In the genomic region with DNA sequence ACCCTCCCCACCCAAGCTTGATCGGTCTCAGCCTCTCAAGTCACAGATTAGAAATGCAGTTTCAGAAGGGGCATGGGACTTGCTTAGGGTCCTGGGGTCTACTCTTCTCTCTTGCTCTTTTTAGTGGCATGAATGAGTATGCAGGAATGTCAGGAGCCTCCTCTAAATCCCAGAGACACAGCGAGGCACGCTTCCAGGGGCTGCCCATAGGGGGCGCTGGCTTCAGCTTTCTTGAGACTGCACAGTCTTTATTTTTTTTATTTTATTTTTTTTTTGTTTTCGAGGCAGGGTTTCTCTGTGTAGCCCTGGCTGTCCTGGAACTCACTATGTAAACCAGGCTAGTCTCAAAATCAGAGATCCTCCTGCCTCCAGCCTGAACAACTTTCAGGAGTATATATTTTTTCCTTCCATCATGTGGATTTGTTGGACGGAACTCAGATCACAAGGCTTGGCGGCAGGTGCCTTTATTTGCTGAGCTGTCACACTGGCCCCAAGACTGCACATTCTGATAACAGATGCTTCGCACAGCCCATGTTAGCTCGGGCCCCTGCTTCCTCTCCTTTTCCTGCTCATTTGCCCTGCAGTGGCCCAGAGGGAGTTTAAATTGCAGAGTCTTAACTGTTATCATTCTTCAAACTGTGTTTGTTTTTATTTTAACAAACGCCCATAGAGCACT, we compare ENCODE assay signal across 9 mouse cellular contexts. TPM values are rescaled to one million over a fixed set of nuclear protein-coding genes. Genes with fewer than 3 reads are reported as not detected.
DNase-seq lines count a peak whose midpoint lies in the region; ATAC-seq lines count a peak whose summit lies in the region.
"Had no signal": no experiment of that assay in that cellular context is flagged by ENCODE, and none has a peak within 500 bp of the region (broad histone marks: within the 10 kb centered on the region; RNA-seq: fewer than 3 reads in every experiment).

No protein-coding gene starts in this region.

- no peak overlapping the region for H3K4me3 ChIP-seq in kidney, embryonic 14.5 days (ENCODE audit: low read length)
- no peak overlapping the region for H3K4me3 ChIP-seq in liver, embryonic 11.5 days (ENCODE audit: low read depth, low read length)
- H3K4me3 ChIP-seq: lung, embryonic 15.5 days had no signal

- no peak overlapping the region for H3K9ac ChIP-seq in kidney, embryonic 14.5 days (ENCODE audit: low read depth, low read length)
- H3K9ac ChIP-seq in liver, embryonic 11.5 days (ENCODE audit: low read depth, low read length) = no peak overlapping the region
- H3K9ac ChIP-seq: lung, embryonic 15.5 days had no signal

- WGBS in kidney, embryonic 14.5 days = 29% methylated on average over 10 of the region's 10 CpGs
- 17% methylated on average over 10 of the region's 10 CpGs for WGBS in liver, embryonic 11.5 days

- H3K4me1 ChIP-seq in kidney, embryonic 14.5 days (ENCODE audit: control insufficient read depth, insufficient read depth, low read length) = peaks cover 22% of the 10 kb centered on the region
- H3K4me1 ChIP-seq in liver, embryonic 11.5 days (replicated peaks; ENCODE audit: control insufficient read depth, insufficient read depth, low read length) = peaks cover 20% of the 10 kb centered on the region; the same call in 1 of the 2 replicates

- H3K4me2 ChIP-seq in kidney, embryonic 14.5 days (replicated peaks; ENCODE audit: low read depth, low read length) = no peak overlapping the region
- no peak overlapping the region for H3K4me2 ChIP-seq in liver, embryonic 11.5 days
- H3K4me2 ChIP-seq: lung, embryonic 15.5 days had no signal

- peak; percentile 60 for DNase-seq in CD4-positive, CD25-positive, alpha-beta regulatory T cell, adult 2 months (ENCODE audit: low read depth, low spot score)
- DNase-seq in kidney, adult 9 months = peak; percentile 32
- peak; percentile 91 for DNase-seq in ES-CJ7 (ENCODE audit: low read depth, low spot score)
- DNase-seq in cerebellum, postnatal 36 days = peak; percentile 75 to 83
- DNase-seq in liver, embryonic 11.5 days (ENCODE audit: low spot score) = peak; percentile 60

- ATAC-seq in CD4-positive, CD25-positive, alpha-beta regulatory T cell, adult 4 months = no peak
- ATAC-seq in kidney, embryonic 14.5 days (ENCODE audit: low FRiP score, low TSS enrichment) = no peak
- no peak for ATAC-seq in liver, embryonic 11.5 days (replicated peaks; ENCODE audit: low FRiP score)
- no peak for ATAC-seq in megakaryocyte, adult 5-6 weeks (ENCODE audit: poor library complexity, severe bottlenecking)

- no peaks in the 10 kb centered on the region for H3K9me3 ChIP-seq in kidney, embryonic 14.5 days (ENCODE audit: control insufficient read depth, low read length)
- H3K9me3 ChIP-seq in liver, embryonic 11.5 days (ENCODE audit: control insufficient read depth, low read length) = no peaks in the 10 kb centered on the region
- H3K9me3 ChIP-seq: lung, embryonic 15.5 days had no signal

- peaks cover 35% of the 10 kb centered on the region for H3K27me3 ChIP-seq in kidney, embryonic 14.5 days (ENCODE audit: control insufficient read depth, insufficient read depth, low read length)
- H3K27me3 ChIP-seq in liver, embryonic 11.5 days (replicated peaks; ENCODE audit: control insufficient read depth, insufficient read depth, low read length) = peaks cover 56% of the 10 kb centered on the region

- H3K27ac ChIP-seq in kidney, embryonic 14.5 days (ENCODE audit: low read depth, low read length) = no peak overlapping the region
- no peak overlapping the region for H3K27ac ChIP-seq in liver, embryonic 11.5 days (ENCODE audit: low read depth, low read length)
- H3K27ac ChIP-seq: lung, embryonic 15.5 days had no signal

- H3K36me3 ChIP-seq in kidney, embryonic 14.5 days (ENCODE audit: control insufficient read depth, insufficient read depth, low read length) = peaks cover 6% of the 10 kb centered on the region; the same call in 1 of the 2 replicates
- no peaks in the 10 kb centered on the region for H3K36me3 ChIP-seq in liver, embryonic 11.5 days (ENCODE audit: control insufficient read depth, insufficient read depth, low read length)
- H3K36me3 ChIP-seq: lung, embryonic 15.5 days had no signal

RNA-seq across cellular contexts. Expression of gene Gmppa, which starts 9.8 kb away (rescaled TPM):
- 10 to 100 TPM; 57.0 to 91.3 TPM for polyA plus RNA-seq in CD4-positive, CD25-positive, alpha-beta regulatory T cell, adult 4 months (2017; shearing (Covaris generic))
- polyA plus RNA-seq in kidney, embryonic 14.5 days (2014; fragmentation: Nextera tagmentation; extraction: Ambion mirVana) = 65.2 and 67.6 TPM in 2 replicates
- polyA plus RNA-seq in liver, embryonic 11.5 days (2014; fragmentation: Nextera tagmentation; extraction: Ambion mirVana) = 64.0 and 69.1 TPM in 2 replicates
- 71.8 and 79.4 TPM in 2 replicates for total RNA-seq in megakaryocyte, adult 5-6 weeks (2015)
- total RNA-seq in megakaryocyte, adult 5-6 weeks (2017) = 56.5 and 58.9 TPM in 2 replicates

RNA-seq across cellular contexts. Expression of gene Asic4, which starts 24.3 kb away (rescaled TPM):
- not detected for polyA plus RNA-seq in CD4-positive, CD25-positive, alpha-beta regulatory T cell, adult 4 months (2017; shearing (Covaris generic))
- 0.32 and 0.41 TPM in 2 replicates for polyA plus RNA-seq in kidney, embryonic 14.5 days (2014; fragmentation: Nextera tagmentation; extraction: Ambion mirVana)
- polyA plus RNA-seq in liver, embryonic 11.5 days (2014; fragmentation: Nextera tagmentation; extraction: Ambion mirVana) = 0.56 and 0.65 TPM in 2 replicates
- not detected in 2 replicates for total RNA-seq in megakaryocyte, adult 5-6 weeks (2015)
- total RNA-seq in megakaryocyte, adult 5-6 weeks (2017) = not detected in 2 replicates

RNA-seq across cellular contexts. Expression of gene Speg, which starts 50.8 kb away (rescaled TPM):
- polyA plus RNA-seq in CD4-positive, CD25-positive, alpha-beta regulatory T cell, adult 4 months (2017; shearing (Covaris generic)) = under 1 TPM in 1 of 2 experiments, not detected in 1; 0.03 TPM
- polyA plus RNA-seq in kidney, embryonic 14.5 days (2014; fragmentation: Nextera tagmentation; extraction: Ambion mirVana) = 39.6 and 43.5 TPM in 2 replicates
- 24.8 and 32.3 TPM in 2 replicates for polyA plus RNA-seq in liver, embryonic 11.5 days (2014; fragmentation: Nextera tagmentation; extraction: Ambion mirVana)
- total RNA-seq in megakaryocyte, adult 5-6 weeks (2015) = not detected in 2 replicates
- 0.11 TPM in 1 of 2 replicates, not detected in the other for total RNA-seq in megakaryocyte, adult 5-6 weeks (2017)

RNA-seq across cellular contexts. Expression of gene Chpf, which starts 53.2 kb away (rescaled TPM):
- 1 to 10 TPM; 5.2 to 5.6 TPM for polyA plus RNA-seq in CD4-positive, CD25-positive, alpha-beta regulatory T cell, adult 4 months (2017; shearing (Covaris generic))
- polyA plus RNA-seq in kidney, embryonic 14.5 days (2014; fragmentation: Nextera tagmentation; extraction: Ambion mirVana) = 37.1 and 41.4 TPM in 2 replicates
- 17.7 and 17.9 TPM in 2 replicates for polyA plus RNA-seq in liver, embryonic 11.5 days (2014; fragmentation: Nextera tagmentation; extraction: Ambion mirVana)
- total RNA-seq in megakaryocyte, adult 5-6 weeks (2015) = 0.50 and 0.69 TPM in 2 replicates
- 0.37 and 0.41 TPM in 2 replicates for total RNA-seq in megakaryocyte, adult 5-6 weeks (2017)

RNA-seq across cellular contexts. Expression of gene Tmem198, which starts 53.4 kb away (rescaled TPM):
- not detected for polyA plus RNA-seq in CD4-positive, CD25-positive, alpha-beta regulatory T cell, adult 4 months (2017; shearing (Covaris generic))
- polyA plus RNA-seq in kidney, embryonic 14.5 days (2014; fragmentation: Nextera tagmentation; extraction: Ambion mirVana) = 0.62 and 1.1 TPM in 2 replicates
- 0.15 and 0.26 TPM in 2 replicates for polyA plus RNA-seq in liver, embryonic 11.5 days (2014; fragmentation: Nextera tagmentation; extraction: Ambion mirVana)
- 0.11 TPM in 1 of 2 replicates, not detected in the other for total RNA-seq in megakaryocyte, adult 5-6 weeks (2015)
- total RNA-seq in megakaryocyte, adult 5-6 weeks (2017) = 0.15 TPM in 1 of 2 replicates, not detected in the other

Comparison
In these comparisons a context has a peak if more than half of its experiments do, and no peak if none do; other contexts are left out.
1. DNase-seq: peak in every context shown above with its lines; median percentile 91 in ES-CJ7; 79 in cerebellum, postnatal 36 days; 60 in CD4-positive, CD25-positive, alpha-beta regulatory T cell, adult 2 months; 60 in liver, embryonic 11.5 days; 32 in kidney, adult 9 months.
2. RNA of gene Speg, which starts 50.8 kb away (polyA plus RNA-seq): 39.6 to 43.5 TPM in kidney, embryonic 14.5 days and 24.8 to 32.3 TPM in liver, embryonic 11.5 days; 0.03 TPM in CD4-positive, CD25-positive, alpha-beta regulatory T cell, adult 4 months; every median in the first group is over 10 times any median in the second.